Mouse (Mus musculus) midbrain, embryonic 10.5 days (tissue): ENCODE data around the gene Zfp385c. TPM values are rescaled to one million over a fixed set of nuclear protein-coding genes. Genes with fewer than 3 reads are reported as not detected.
"Not testable (repeated sequence)": the region's sequence is repeated elsewhere in the genome, so short reads cannot be mapped to it uniquely, and the experiment has no call there.

Source experiments
- DNase-seq: peaks from one replicate; pipeline ENCODE4 v3.0.0-alpha.2; 2017; ENCODE audit warnings: low spot score
- H3K27ac ChIP-seq: fragments of 300-500 bp; sonication (generic); replicated peaks from 2 replicates; pipeline ENCODE4 v1.5.1; 2016; ENCODE audit warnings: mild to moderate bottlenecking
- H3K27me3 ChIP-seq: fragments of 300-500 bp; sonication (generic); 2 replicates; pipeline ENCODE4 v1.6.1; 2016; ENCODE audit warnings: low read depth, mild to moderate bottlenecking; ENCODE audit not compliant: poor library complexity, severe bottlenecking
- H3K36me3 ChIP-seq: fragments of 300-500 bp; sonication (generic); 2 replicates; pipeline ENCODE4 v1.6.1; 2016; ENCODE audit warnings: mild to moderate bottlenecking, moderate library complexity
- H3K4me1 ChIP-seq: fragments of 300-500 bp; sonication (generic); 2 replicates; pipeline ENCODE4 v1.6.1; 2016
- H3K4me3 ChIP-seq: fragments of 300-500 bp; sonication (generic); 2 replicates; pipeline ENCODE4 v1.5.1; 2016; ENCODE audit warnings: mild to moderate bottlenecking, moderate library complexity
- H3K9me3 ChIP-seq: fragments of 300-500 bp; sonication (generic); replicated peaks from 2 replicates; pipeline ENCODE4 v1.6.1; 2016; ENCODE audit warnings: mild to moderate bottlenecking
- WGBS: fragments of 180-500 bp; shearing (Covaris S2); methylation state at CpG from one replicate; pipeline ENCODE4 v1.1.7; 2016; 5-methylcytosine and 5-hydroxymethylcytosine counted together
- polyA plus RNA-seq: library from polyadenylated mRNA; unstranded; fragments of >200 nt; fragmentation: Nextera tagmentation; extraction: Ambion mirVana; gene quantifications from 2 replicates; pipeline ENCODE4 v1.2.1, GENCODE M21; 2016

Zfp385c gene
- polyA plus RNA-seq, 1 experiment from 2014 or later, result 0.20 TPM

- Histone ChIP-seq H3K4me1 (no peaks in the 10 kb centered on the region), H3K27ac (no peak overlapping the region), H3K9me3 (no peaks in the 10 kb centered on the region), H3K27me3 (no peaks in the 10 kb centered on the region), H3K36me3 (peaks cover 99% of the 10 kb centered on the region), H3K4me3 (no peak overlapping the region)
- no peak for DNase-seq
- 96% methylated on average over 7 of the region's 7 CpGs for WGBS
Observed at GRCm38 (mm10) chr11:100594608-100595007, 97.6 kb downstream of the Zfp385c start.

GRCm38 (mm10) chr11:100592346-100593046 is 99.8 kb downstream of the Zfp385c start:
- H3K9me3 ChIP-seq, result no peaks in the 10 kb centered on the region
- no peak for DNase-seq
- no peaks in the 10 kb centered on the region for H3K27me3 ChIP-seq
- no peak overlapping the region for H3K4me3 ChIP-seq
- H3K27ac ChIP-seq, result no peak overlapping the region
- 89% methylated on average over 11 of the region's 11 CpGs for WGBS
- peaks cover 99% of the 10 kb centered on the region for H3K36me3 ChIP-seq
- no peaks in the 10 kb centered on the region for H3K4me1 ChIP-seq

GRCm38 (mm10) chr11:100588462-100588861 is 103.8 kb downstream of the Zfp385c start:
- Histone ChIP-seq H3K27me3 (no peaks in the 10 kb centered on the region), H3K4me3 (no peak overlapping the region), H3K27ac (no peak overlapping the region), H3K4me1 (no peaks in the 10 kb centered on the region), H3K36me3 (peaks cover 99% of the 10 kb centered on the region), H3K9me3 (no peaks in the 10 kb centered on the region)
- no peak for DNase-seq
- WGBS, result 100% methylated on average over 2 of the region's 2 CpGs

- Histone ChIP-seq H3K36me3 (peaks cover 100% of the 10 kb centered on the region), H3K4me3 (no peak overlapping the region), H3K27ac (no peak overlapping the region), H3K9me3 (no peaks in the 10 kb centered on the region), H3K4me1 (no peaks in the 10 kb centered on the region), H3K27me3 (no peaks in the 10 kb centered on the region)
- DNase-seq, result no peak
- WGBS, result 96% methylated on average over 3 of the region's 3 CpGs
Observed at GRCm38 (mm10) chr11:100585148-100585547, 107.1 kb downstream of the Zfp385c start.

- WGBS, result 91% methylated on average over 7 of the region's 7 CpGs
- H3K4me3 ChIP-seq, result no peak overlapping the region
- H3K4me1 ChIP-seq, result no peaks in the 10 kb centered on the region
- DNase-seq, result no peak
- no peak overlapping the region for H3K27ac ChIP-seq
- no peaks in the 10 kb centered on the region for H3K27me3 ChIP-seq
- H3K36me3 ChIP-seq, result peaks cover 100% of the 10 kb centered on the region
- H3K9me3 ChIP-seq, result no peaks in the 10 kb centered on the region
Observed at GRCm38 (mm10) chr11:100584561-100584961, 107.7 kb downstream of the Zfp385c start.

- no peak for DNase-seq
- no peaks in the 10 kb centered on the region for H3K4me1 ChIP-seq
- H3K4me3 ChIP-seq, result no peak overlapping the region
- H3K9me3 ChIP-seq, result no peaks in the 10 kb centered on the region
- WGBS, result 83% methylated on average over 2 of the region's 2 CpGs
- H3K27me3 ChIP-seq, result no peaks in the 10 kb centered on the region
- H3K27ac ChIP-seq, result no peak overlapping the region
- peaks cover 99% of the 10 kb centered on the region for H3K36me3 ChIP-seq
Observed at GRCm38 (mm10) chr11:100582836-100583235, 109.4 kb downstream of the Zfp385c start.

GRCm38 (mm10) chr11:100582413-100582812 is 109.8 kb downstream of the Zfp385c start:
- H3K36me3 ChIP-seq, result peaks cover 97% of the 10 kb centered on the region
- not testable (repeated sequence) for H3K4me3 ChIP-seq, H3K27me3 ChIP-seq, H3K9me3 ChIP-seq, H3K27ac ChIP-seq, H3K4me1 ChIP-seq, DNase-seq
- 78% methylated on average over 1 of the region's 1 CpGs for whole genome bisulfite sequencing

- no peak for DNase-seq
- Histone ChIP-seq H3K9me3 (no peaks in the 10 kb centered on the region), H3K4me1 (no peaks in the 10 kb centered on the region), H3K27ac (no peak overlapping the region), H3K4me3 (no peak overlapping the region), H3K27me3 (no peaks in the 10 kb centered on the region; the same call in 1 of the 2 replicates), H3K36me3 (peaks cover 97% of the 10 kb centered on the region)
- WGBS, result 90% methylated on average over 4 of the region's 4 CpGs
Observed at GRCm38 (mm10) chr11:100581756-100582155, 110.5 kb downstream of the Zfp385c start.

GRCm38 (mm10) chr11:100580275-100580674 is 112.0 kb downstream of the Zfp385c start:
- H3K27ac ChIP-seq, result no peak overlapping the region
- H3K9me3 ChIP-seq, result no peaks in the 10 kb centered on the region
- peaks cover 12% of the 10 kb centered on the region for H3K4me1 ChIP-seq
- WGBS, result 90% methylated on average over 13 of the region's 13 CpGs
- no peak for DNase-seq
- peaks cover 87% of the 10 kb centered on the region for H3K36me3 ChIP-seq
- H3K27me3 ChIP-seq, result peaks cover 10% of the 10 kb centered on the region
- H3K4me3 ChIP-seq, result no peak overlapping the region

- DNase-seq, result no peak
- H3K9me3 ChIP-seq, result no peaks in the 10 kb centered on the region
- no peak overlapping the region for H3K4me3 ChIP-seq
- H3K27ac ChIP-seq, result no peak overlapping the region
- H3K4me1 ChIP-seq, result peaks cover 20% of the 10 kb centered on the region
- H3K27me3 ChIP-seq, result peaks cover 10% of the 10 kb centered on the region
- peaks cover 77% of the 10 kb centered on the region for H3K36me3 ChIP-seq
- 96% methylated on average over 9 of the region's 9 CpGs for WGBS
Observed at GRCm38 (mm10) chr11:100579116-100579799, 113.0 kb downstream of the Zfp385c start.

- H3K36me3 ChIP-seq, result peaks cover 64% of the 10 kb centered on the region
- 84% methylated on average over 8 of the region's 8 CpGs for WGBS
- peaks cover 20% of the 10 kb centered on the region for H3K4me1 ChIP-seq
Observed at GRCm38 (mm10) chr11:100577852-100578599, 114.2 kb downstream of the Zfp385c start.

More at GRCm38 (mm10) chr11:100577852-100578599, 114.2 kb downstream of the Zfp385c start:
- Histone ChIP-seq H3K4me3 (no peak overlapping the region), H3K27ac (no peak overlapping the region), H3K9me3 (no peaks in the 10 kb centered on the region), H3K27me3 (peaks cover 11% of the 10 kb centered on the region)
- DNase-seq, result no peak
